Mouse (Mus musculus) spleen, adult 2 months (tissue): ENCODE measurements around the gene Kank4. TPM values are rescaled to one million over a fixed set of nuclear protein-coding genes. Genes with fewer than 3 reads are reported as not detected.
"Not testable (repeated sequence)": the region's sequence is repeated elsewhere in the genome, so short reads cannot be mapped to it uniquely, and the experiment has no call there.

Experiments
- DNase-seq, 2 experiments: peaks; one replicate each; pipeline versions ENCODE4 v3.0.0 to v3.0.0-alpha.2; 2012 to 2021; ENCODE audit warnings: low spot score in 2 of 2, low read depth in 1 of 2
- H3K27ac ChIP-seq: fragments of 200-500 bp; 2 replicates; pipeline ENCODE4 v1.5.1; 2012; ENCODE audit warnings: low read length, inconsistent platforms; ENCODE audit not compliant: insufficient read depth
- H3K27me3 ChIP-seq: fragments of 200-500 bp; 2 replicates; pipeline ENCODE4 v1.6.1; 2012; ENCODE audit warnings: mild to moderate bottlenecking, moderate library complexity, low read length, inconsistent platforms; ENCODE audit not compliant: control insufficient read depth, insufficient read depth
- H3K36me3 ChIP-seq: fragments of 200-500 bp; 2 replicates; pipeline ENCODE4 v1.6.1; 2012; ENCODE audit warnings: mild to moderate bottlenecking, low read length, inconsistent platforms; ENCODE audit not compliant: control insufficient read depth, insufficient read depth
- H3K4me1 ChIP-seq: fragments of 200-500 bp; 2 replicates; pipeline ENCODE4 v1.6.1; 2011; ENCODE audit warnings: inconsistent platforms; ENCODE audit not compliant: control insufficient read depth, insufficient read depth, insufficient read length
- H3K4me3 ChIP-seq: fragments of 200-500 bp; 2 replicates; pipeline ENCODE4 v1.5.1; 2011; ENCODE audit warnings: mild to moderate bottlenecking, inconsistent platforms; ENCODE audit not compliant: insufficient read depth, insufficient read length; ENCODE audit errors: extremely low read depth
- CTCF ChIP-seq: fragments of 200-500 bp; IDR thresholded peaks from 2 replicates; pipeline ENCODE4 v1.5.1; 2011; ENCODE audit warnings: mild to moderate bottlenecking, inconsistent platforms; ENCODE audit not compliant: insufficient read depth, insufficient read length, insufficient replicate concordance; ENCODE audit errors: extremely low read depth
- POLR2A ChIP-seq: fragments of 200-500 bp; IDR thresholded peaks from 2 replicates; pipeline ENCODE4 v1.6.1; 2011; ENCODE audit warnings: low read depth, low read length, inconsistent platforms
- WGBS: fragments of 180-500 bp; shearing (Covaris S2); methylation state at CpG from one replicate; pipeline ENCODE4 v1.1.7; 2018; 5-methylcytosine and 5-hydroxymethylcytosine counted together
- polyA plus RNA-seq: library from polyadenylated mRNA; depleted of rRNA; stranded (reverse); fragments of >200 nt; gene quantifications from 2 replicates; pipeline ENCODE4 v1.2.3, GENCODE M21; 2012

Kank4 gene
- polyA plus RNA-seq, 1 experiment: 0.15 TPM

GRCm38 (mm10) chr4:98857037-98857648 lies 39.8 kb upstream of the Kank4 start:
- Histone ChIP-seq H3K4me1 (no peaks in the 10 kb centered on the region), H3K27me3 (no peaks in the 10 kb centered on the region), H3K4me3 (no peak overlapping the region), H3K36me3 (no peaks in the 10 kb centered on the region), H3K27ac (no peak overlapping the region)
- TF ChIP-seq CTCF: no peak
- no peak for TF ChIP-seq POLR2A
- WGBS: 84% methylated on average over 11 of the region's 11 CpGs
- no peak for DNase-seq

GRCm38 (mm10) chr4:98853926-98854325 lies 36.6 kb upstream of the Kank4 start:
- 88% methylated on average over 4 of the region's 4 CpGs for WGBS

GRCm38 (mm10) chr4:98850485-98850884 lies 33.1 kb upstream of the Kank4 start:
- H3K27ac ChIP-seq, H3K27me3 ChIP-seq, H3K4me3 ChIP-seq, DNase-seq, H3K4me1 ChIP-seq, H3K36me3 ChIP-seq: not testable (repeated sequence)
- 21% methylated on average over 1 of the region's 1 CpGs for WGBS

More at GRCm38 (mm10) chr4:98853926-98854325, 36.6 kb upstream of the Kank4 start:
- Histone ChIP-seq H3K27me3 (no peaks in the 10 kb centered on the region), H3K4me3 (no peak overlapping the region), H3K4me1 (no peaks in the 10 kb centered on the region), H3K36me3 (no peaks in the 10 kb centered on the region), H3K27ac (no peak overlapping the region)
- no peak for TF ChIP-seq POLR2A
- no peak for TF ChIP-seq CTCF
- no peak for DNase-seq

- Histone ChIP-seq H3K27ac (no peak overlapping the region), H3K27me3 (no peaks in the 10 kb centered on the region), H3K4me1 (no peaks in the 10 kb centered on the region), H3K4me3 (no peak overlapping the region), H3K36me3 (no peaks in the 10 kb centered on the region)
- no peak for TF ChIP-seq POLR2A
- TF ChIP-seq CTCF: no peak
- DNase-seq: no peak
- 83% methylated on average over 6 of the region's 6 CpGs for WGBS
Observed at GRCm38 (mm10) chr4:98847120-98847885, 30.0 kb upstream of the Kank4 start.

GRCm38 (mm10) chr4:98846396-98846795 lies 29.1 kb upstream of the Kank4 start:
- no peaks in the 10 kb centered on the region for H3K4me1 ChIP-seq
- no peaks in the 10 kb centered on the region for H3K27me3 ChIP-seq
- H3K36me3 ChIP-seq: no peaks in the 10 kb centered on the region
- DNase-seq: no peak
- TF ChIP-seq CTCF (no peak), POLR2A (no peak)
- H3K4me3 ChIP-seq: no peak overlapping the region
- 68% methylated on average over 3 of the region's 3 CpGs for WGBS
- H3K27ac ChIP-seq: no peak overlapping the region

- TF ChIP-seq CTCF: no peak
- TF ChIP-seq POLR2A: no peak
- Histone ChIP-seq H3K4me1 (no peaks in the 10 kb centered on the region), H3K4me3 (no peak overlapping the region), H3K36me3 (no peaks in the 10 kb centered on the region), H3K27me3 (no peaks in the 10 kb centered on the region), H3K27ac (no peak overlapping the region)
- 88% methylated on average over 8 of the region's 8 CpGs for WGBS
- no peak for DNase-seq
Observed at GRCm38 (mm10) chr4:98845687-98846125, 28.4 kb upstream of the Kank4 start.

- DNase-seq: no peak
- 76% methylated on average over 4 of the region's 4 CpGs for WGBS
- TF ChIP-seq CTCF (no peak), POLR2A (no peak)
- Histone ChIP-seq H3K4me1 (no peaks in the 10 kb centered on the region), H3K4me3 (no peak overlapping the region), H3K36me3 (no peaks in the 10 kb centered on the region), H3K27me3 (no peaks in the 10 kb centered on the region), H3K27ac (no peak overlapping the region)
Observed at GRCm38 (mm10) chr4:98845201-98845600, 27.9 kb upstream of the Kank4 start.
